Mouse (Mus musculus) cerebellum, adult 2 months (tissue): ENCODE data around the gene 4930550L24Rik.

Source experiments
- CTCF ChIP-seq: fragments of 200-500 bp; IDR thresholded peaks from 2 replicates; pipeline ENCODE4 v1.5.1; 2011; ENCODE audit warnings: low read depth, mild to moderate bottlenecking, control low read depth, low read length, moderate library complexity, borderline replicate concordance; ENCODE audit not compliant: insufficient read depth
- POLR2A ChIP-seq: fragments of 200-500 bp; IDR thresholded peaks from 2 replicates; pipeline ENCODE4 v1.6.1; 2011; ENCODE audit warnings: low read length, control low read depth, borderline replicate concordance; ENCODE audit not compliant: insufficient read depth

DNA sequence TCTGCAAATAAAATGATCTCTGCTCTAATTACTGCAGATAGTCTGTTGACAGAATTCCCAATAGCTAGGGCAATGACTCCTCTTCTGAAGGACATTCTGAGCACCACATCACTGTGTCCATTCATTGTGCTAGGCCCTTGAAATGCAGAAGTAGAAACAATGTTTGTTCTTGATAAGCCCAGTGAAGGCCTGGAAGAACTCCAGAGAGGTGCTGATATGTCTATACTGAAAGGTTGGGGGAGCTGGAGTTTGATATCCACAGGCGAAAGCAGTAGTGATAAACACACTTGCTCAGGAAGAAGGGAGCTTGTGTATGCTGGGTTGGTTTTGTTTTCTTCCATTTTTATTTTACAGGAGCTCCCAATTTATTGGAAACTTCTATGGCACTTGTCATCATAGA lies 8.4 kb upstream of the 4930550L24Rik start:
- TF ChIP-seq POLR2A = no peak
- no peak for TF ChIP-seq CTCF
